Mouse (Mus musculus) MEL (cell line): ENCODE results near the gene Twist1.

Experiments used
- CTCF ChIP-seq, 3 experiments: IDR thresholded peaks in 2 of 3; conservative IDR thresholded peaks in 1 of 3; 2 replicates each; pipeline ENCODE4 v1.5.1; 2011 to 2012; ENCODE audit warnings: low read length in 3 of 3, low read depth in 2 of 3, mild to moderate bottlenecking in 2 of 3, improper control_type of control experiment in 1 of 3, inconsistent platforms in 1 of 3, mixed read lengths in 1 of 3, moderate library complexity in 1 of 3; ENCODE audit not compliant: control insufficient read depth in 1 of 3, insufficient read depth in 1 of 3, poor library complexity in 1 of 3, severe bottlenecking in 1 of 3
- E2F4 ChIP-seq: IDR thresholded peaks from 2 replicates; pipeline ENCODE4 v1.6.1; 2011; ENCODE audit warnings: low read depth, low read length, improper control_type of control experiment, borderline replicate concordance
- EP300 ChIP-seq, 2 experiments: IDR thresholded peaks; 2 replicates each; pipeline ENCODE4 v1.6.1; 2011; ENCODE audit warnings: improper control_type of control experiment in 2 of 2, low read length in 2 of 2, low read depth in 1 of 2, mild to moderate bottlenecking in 1 of 2
- MAFK ChIP-seq: IDR thresholded peaks from 2 replicates; pipeline ENCODE4 v1.6.1; 2011; ENCODE audit warnings: low read depth, mild to moderate bottlenecking, low read length, improper control_type of control experiment, borderline replicate concordance
- MAX ChIP-seq: IDR thresholded peaks from 2 replicates; pipeline ENCODE4 v1.6.1; 2011; ENCODE audit warnings: low read length, improper control_type of control experiment
- MYC ChIP-seq: IDR thresholded peaks from 2 replicates; pipeline ENCODE4 v1.6.1; 2011; ENCODE audit warnings: low read depth, mild to moderate bottlenecking, low read length, improper control_type of control experiment, moderate library complexity
- POLR2A ChIP-seq, 2 experiments: IDR thresholded peaks; 2 replicates each; pipeline ENCODE4 v1.6.1; 2011 to 2012; ENCODE audit warnings: low read length in 2 of 2, mild to moderate bottlenecking in 2 of 2, control low read depth in 1 of 2, improper control_type of control experiment in 1 of 2, low read depth in 1 of 2, moderate library complexity in 1 of 2; ENCODE audit not compliant: control insufficient read depth in 1 of 2, insufficient read depth in 1 of 2, poor library complexity in 1 of 2
- POLR2AphosphoS5 ChIP-seq: IDR thresholded peaks from 2 replicates; pipeline ENCODE4 v1.6.1; 2012; ENCODE audit warnings: low read depth, borderline replicate concordance, mild to moderate bottlenecking, inconsistent platforms, low read length, moderate library complexity, mixed read lengths

- TF ChIP-seq MAFK (no peak), MAX (no peak), CTCF (IDR thresholded peaks at IDR 0.05 in 2 of 3, conservative IDR thresholded peaks at IDR 0.05 in 1 of 3; ENCODE audit: control insufficient read depth in 1 of 3, insufficient read depth in 1 of 3, low read depth in 2 of 3, low read length in 3 of 3, poor library complexity in 1 of 3, severe bottlenecking in 1 of 3) (no peak), POLR2AphosphoS5 (no peak), EP300 (IDR thresholded peaks at IDR 0.05; ENCODE audit: low read depth in 1 of 2, low read length in 2 of 2) (no peak), POLR2A (IDR thresholded peaks at IDR 0.05; ENCODE audit: control insufficient read depth in 1 of 2, insufficient read depth in 1 of 2, low read depth in 1 of 2, low read length in 2 of 2, poor library complexity in 1 of 2) (no peak), E2F4 (no peak), MYC (no peak)
Observed at GRCm38 (mm10) chr12:33980159-33980558, 22.7 kb downstream of the Twist1 start.
